ENCODE assay signal across 9 mouse cellular contexts in the genomic region with DNA sequence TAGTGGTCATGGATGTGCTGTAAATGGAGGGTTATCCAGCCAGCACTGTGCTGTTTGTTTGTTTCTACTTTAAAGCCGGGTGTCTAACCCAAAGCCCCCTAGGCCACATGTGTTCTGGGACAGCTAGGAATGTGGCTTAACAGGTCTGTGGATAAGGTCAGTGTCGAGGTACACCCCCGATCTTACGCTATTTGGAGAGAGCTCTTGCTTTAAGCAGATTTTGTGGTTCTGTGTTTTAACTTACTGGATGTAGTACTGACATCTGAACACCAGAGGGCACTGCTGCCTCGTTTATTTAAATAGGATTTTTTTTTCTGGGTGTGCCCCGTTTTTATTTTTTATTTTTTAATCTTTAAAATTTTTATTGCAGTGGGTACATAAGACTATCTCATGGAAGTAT. TPM values are rescaled to one million over a fixed set of nuclear protein-coding genes. Genes with fewer than 3 reads are reported as not detected.
DNase-seq lines count a peak whose midpoint lies in the region; ATAC-seq lines count a peak whose summit lies in the region.
"Had no signal": no experiment of that assay in that cellular context is flagged by ENCODE, and none has a peak within 500 bp of the region (broad histone marks: within the 10 kb centered on the region; RNA-seq: fewer than 3 reads in every experiment).

No protein-coding gene starts in this region.

- H3K36me3 ChIP-seq in intestine, embryonic 14.5 days (ENCODE audit: control insufficient read depth, insufficient read depth, low read length), result no peaks in the 10 kb centered on the region
- no peaks in the 10 kb centered on the region for H3K36me3 ChIP-seq in intestine, embryonic 16.5 days (ENCODE audit: control insufficient read depth, insufficient read depth, low read length)
- H3K36me3 ChIP-seq in midbrain, embryonic 13.5 days, result no peaks in the 10 kb centered on the region
- H3K36me3 ChIP-seq: limb, embryonic 12.5 days had no signal

- H3K9me3 ChIP-seq in intestine, embryonic 14.5 days (ENCODE audit: control insufficient read depth, low read length), result no peaks in the 10 kb centered on the region
- H3K9me3 ChIP-seq in intestine, embryonic 16.5 days (ENCODE audit: control insufficient read depth, low read length), result no peaks in the 10 kb centered on the region
- no peaks in the 10 kb centered on the region for H3K9me3 ChIP-seq in midbrain, embryonic 13.5 days
- H3K9me3 ChIP-seq: limb, embryonic 12.5 days had no signal

- no peaks in the 10 kb centered on the region for H3K27me3 ChIP-seq in intestine, embryonic 14.5 days (replicated peaks; ENCODE audit: control insufficient read depth, insufficient read depth, low read length)
- H3K27me3 ChIP-seq in intestine, embryonic 16.5 days (replicated peaks; ENCODE audit: control insufficient read depth, insufficient read depth, low read length), result no peaks in the 10 kb centered on the region
- peaks cover 8% of the 10 kb centered on the region; the same call in 1 of the 2 replicates for H3K27me3 ChIP-seq in midbrain, embryonic 13.5 days
- H3K27me3 ChIP-seq: limb, embryonic 12.5 days had no signal

- no peak overlapping the region for H3K9ac ChIP-seq in intestine, embryonic 14.5 days (ENCODE audit: low read length)
- no peak overlapping the region for H3K9ac ChIP-seq in intestine, embryonic 16.5 days (ENCODE audit: low read depth, low read length)
- H3K9ac ChIP-seq in midbrain, embryonic 13.5 days (replicated peaks), result no peak overlapping the region
- H3K9ac ChIP-seq: limb, embryonic 12.5 days had no signal

- no peak overlapping the region for H3K4me2 ChIP-seq in intestine, embryonic 14.5 days (ENCODE audit: low read length)
- no peak overlapping the region for H3K4me2 ChIP-seq in intestine, embryonic 16.5 days (ENCODE audit: low read depth, low read length)
- no peak overlapping the region for H3K4me2 ChIP-seq in midbrain, embryonic 13.5 days (replicated peaks)
- H3K4me2 ChIP-seq: limb, embryonic 12.5 days had no signal

- ATAC-seq in intestine, embryonic 14.5 days (replicated peaks; ENCODE audit: low FRiP score, low TSS enrichment, low read depth), result no peak
- ATAC-seq in intestine, embryonic 16.5 days, result no peak
- 0 out of 2 replicates have a peak, but pooled peaks have one; percentile 14 for ATAC-seq in midbrain, embryonic 13.5 days

- DNase-seq in intestine, embryonic 14.5 days (ENCODE audit: low spot score), result peak; percentile 73
- DNase-seq in 3T3-L1 (ENCODE audit: low read depth, low spot score), result peak; percentile 86
- peak; percentile 60 to 62 for DNase-seq in B cell, adult 2 months
- peak; percentile 48 for DNase-seq in embryo, embryonic 11.5 days (ENCODE audit: low read depth, low spot score)
- DNase-seq in adrenal gland, adult 18-20 months (ENCODE audit: low spot score in 2 of 2), result no peak
- DNase-seq in layer of hippocampus, adult 9-11 months, result no peak

- no peaks in the 10 kb centered on the region for H3K4me1 ChIP-seq in intestine, embryonic 14.5 days (replicated peaks; ENCODE audit: control insufficient read depth, insufficient read depth, low read length)
- H3K4me1 ChIP-seq in intestine, embryonic 16.5 days (ENCODE audit: control insufficient read depth, insufficient read depth, low read length), result no peaks in the 10 kb centered on the region
- H3K4me1 ChIP-seq in midbrain, embryonic 13.5 days (replicated peaks), result no peaks in the 10 kb centered on the region

- H3K27ac ChIP-seq in intestine, embryonic 14.5 days (ENCODE audit: low read depth), result no peak overlapping the region
- H3K27ac ChIP-seq in intestine, embryonic 16.5 days (ENCODE audit: low read length), result no peak overlapping the region
- H3K27ac ChIP-seq in midbrain, embryonic 13.5 days, result no peak overlapping the region
- H3K27ac ChIP-seq: limb, embryonic 12.5 days had no signal

- WGBS in intestine, embryonic 14.5 days, result 17% methylated on average over 6 of the region's 6 CpGs
- WGBS in intestine, embryonic 16.5 days, result 18% methylated on average over 6 of the region's 6 CpGs
- WGBS in midbrain, embryonic 13.5 days, result 23% methylated on average over 6 of the region's 6 CpGs

- H3K4me3 ChIP-seq in intestine, embryonic 14.5 days (ENCODE audit: low read depth, low read length), result no peak overlapping the region
- no peak overlapping the region for H3K4me3 ChIP-seq in intestine, embryonic 16.5 days (ENCODE audit: low read length)
- no peak overlapping the region for H3K4me3 ChIP-seq in midbrain, embryonic 13.5 days (replicated peaks)
- H3K4me3 ChIP-seq: limb, embryonic 12.5 days had no signal

RNA-seq across cellular contexts. Expression of a gene that starts 21.2 kb away (rescaled TPM):
- polyA plus RNA-seq in intestine, embryonic 14.5 days (2014; fragmentation: Nextera tagmentation; extraction: Ambion mirVana), result 13.6 and 14.4 TPM in 2 replicates
- polyA plus RNA-seq in intestine, embryonic 16.5 days (2015; fragmentation: Nextera tagmentation; extraction: Ambion mirVana), result 9.0 and 10.7 TPM in 2 replicates
- polyA plus RNA-seq in midbrain, embryonic 13.5 days (2015; fragmentation: Nextera tagmentation; extraction: Ambion mirVana), result 2.0 and 2.5 TPM in 2 replicates
- 10 to 100 TPM; 14.6 to 16.3 TPM for total RNA-seq in adrenal gland, adult 18-20 months (2021)

RNA-seq across cellular contexts. Expression of a gene that starts 29.4 kb away (rescaled TPM):
- polyA plus RNA-seq in intestine, embryonic 14.5 days (2014; fragmentation: Nextera tagmentation; extraction: Ambion mirVana), result 0.08 and 0.20 TPM in 2 replicates
- polyA plus RNA-seq in intestine, embryonic 16.5 days (2015; fragmentation: Nextera tagmentation; extraction: Ambion mirVana), result 0.10 TPM in 2 replicates
- polyA plus RNA-seq in midbrain, embryonic 13.5 days (2015; fragmentation: Nextera tagmentation; extraction: Ambion mirVana), result 0.12 TPM in 2 replicates
- total RNA-seq in adrenal gland, adult 18-20 months (2021), result not detected

Comparison
In these comparisons a context has a peak if more than half of its experiments do, and no peak if none do; other contexts are left out.
1. DNase-seq: peak in intestine, embryonic 14.5 days (single experiment), 3T3-L1 (single experiment), B cell, adult 2 months (2 of 2) and embryo, embryonic 11.5 days (single experiment); none in adrenal gland, adult 18-20 months (0 of 2) and layer of hippocampus, adult 9-11 months (single experiment).